Mouse (Mus musculus) adipocyte (in vitro differentiated cells): ENCODE data around the gene Atxn1.
A peak's percentile ranks its signal among the peaks of the same experiment; 100 is the strongest.

Experiments
- DNase-seq: peaks from one replicate; pipeline ENCODE4 v3.0.0-alpha.2; 2016; ENCODE audit warnings: low spot score

Gene Atxn1

GRCm38 (mm10) chr13:45724507-45725259 lies 240.1 kb downstream of the Atxn1 start:
- no peak for DNase-seq

- DNase-seq: no peak
Measured at GRCm38 (mm10) chr13:45722885-45723284, 241.9 kb downstream of the Atxn1 start.

GRCm38 (mm10) chr13:45721621-45722020 lies 243.2 kb downstream of the Atxn1 start:
- peak; percentile 44 for DNase-seq

GRCm38 (mm10) chr13:45718850-45719249 lies 246.0 kb downstream of the Atxn1 start:
- no peak for DNase-seq

DNA sequence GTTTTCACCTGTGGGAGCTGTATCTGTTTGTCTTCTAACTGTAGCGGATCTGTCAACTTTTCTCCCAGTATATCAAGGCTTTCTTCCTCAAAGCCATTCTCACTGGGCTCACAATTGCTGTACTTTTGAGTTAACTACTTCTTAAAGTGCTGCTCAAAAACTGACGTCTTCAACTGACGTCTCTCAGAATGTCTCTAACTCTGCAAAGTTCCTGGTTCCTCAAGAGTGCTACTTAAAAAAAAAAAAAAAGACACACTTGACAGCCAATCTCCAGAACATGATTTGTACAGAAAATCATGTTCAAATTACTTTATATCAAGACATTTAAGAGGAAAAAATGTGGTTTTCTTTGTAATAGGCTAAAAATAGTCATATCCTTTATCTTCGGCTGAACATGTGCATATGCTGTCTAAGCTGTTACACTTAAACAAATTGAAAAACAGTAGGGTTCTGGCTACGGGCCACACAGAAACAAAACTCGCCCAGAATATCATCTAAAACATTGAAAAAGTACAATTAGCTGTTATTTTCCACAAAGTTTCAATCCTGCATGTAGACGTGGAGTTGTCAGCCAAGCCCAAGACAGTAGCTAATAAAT lies 249.1 kb downstream of the Atxn1 start:
- no peak for DNase-seq

DNA sequence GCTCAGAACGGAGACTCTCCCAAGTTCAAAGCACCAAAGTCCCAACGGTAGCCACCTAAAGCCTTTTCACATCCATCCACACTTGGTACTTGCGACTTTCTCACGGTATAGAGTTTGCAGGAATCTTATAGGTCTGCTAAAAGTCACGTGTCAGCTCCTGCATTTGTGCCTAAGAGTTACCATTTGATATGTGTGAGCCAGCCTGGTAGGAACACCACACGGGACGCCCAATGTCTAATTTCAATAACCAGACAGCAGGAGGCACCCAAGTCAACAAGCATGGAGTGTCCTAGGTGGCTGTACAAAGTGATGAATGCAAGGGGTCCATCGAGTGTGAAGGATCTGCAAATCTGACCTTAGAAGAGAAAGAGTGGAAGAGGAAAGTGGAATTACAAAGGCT lies 254.8 kb downstream of the Atxn1 start:
- no peak for DNase-seq

- no peak for DNase-seq
Measured at GRCm38 (mm10) chr13:45709402-45709801, 255.4 kb downstream of the Atxn1 start.

DNA sequence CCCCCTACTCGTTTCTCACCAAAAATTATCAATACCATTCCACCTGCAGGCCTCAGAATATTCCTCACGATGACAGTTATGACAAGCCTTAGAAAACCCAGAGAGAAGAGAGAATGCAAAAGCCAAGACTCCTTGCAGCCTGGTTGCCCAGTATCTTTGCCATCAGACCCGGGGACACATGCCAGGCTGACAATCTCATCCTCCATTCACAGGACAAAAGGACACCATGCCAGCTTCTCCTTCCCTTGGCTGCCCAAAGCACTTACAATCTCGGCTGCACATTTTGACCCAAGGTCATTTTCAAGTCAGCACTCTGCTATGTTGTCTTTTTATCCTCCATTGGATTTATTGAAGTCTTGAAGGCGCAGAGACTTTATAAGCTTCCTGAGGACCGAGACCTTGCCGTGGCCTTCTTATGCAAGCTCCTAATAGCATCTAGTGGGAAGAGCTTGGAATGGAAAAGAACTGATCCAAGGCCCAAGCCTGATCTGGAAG lies 263.5 kb downstream of the Atxn1 start:
- DNase-seq: no peak

GRCm38 (mm10) chr13:45698982-45699381 lies 265.8 kb downstream of the Atxn1 start:
- no peak for DNase-seq

- DNase-seq: no peak
Measured at GRCm38 (mm10) chr13:45696009-45696408, 268.8 kb downstream of the Atxn1 start.

DNA sequence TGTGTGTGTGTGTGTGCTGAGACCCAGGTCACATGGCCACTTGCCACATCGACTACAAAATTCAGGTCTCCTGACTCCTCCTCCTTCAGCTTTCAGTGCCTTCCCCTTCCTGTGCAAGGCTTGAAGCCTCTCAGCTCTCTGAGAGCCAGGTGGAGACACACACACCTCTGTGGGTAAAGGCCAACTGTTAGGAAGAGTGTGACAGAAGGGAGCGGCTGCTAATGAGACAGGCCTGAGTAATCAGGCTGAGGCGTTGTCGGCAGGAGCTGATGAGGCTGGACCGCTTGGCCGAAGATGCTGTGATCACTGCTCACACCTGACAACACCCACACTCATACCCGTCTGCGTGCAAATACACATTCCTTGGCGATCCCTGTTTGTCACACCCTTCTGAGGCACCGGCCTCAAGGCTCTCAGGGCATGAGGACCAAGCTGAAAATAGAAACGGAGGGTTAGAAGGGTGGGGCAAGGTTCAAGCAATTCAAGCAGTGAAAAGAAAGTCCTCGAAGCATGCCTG lies 269.8 kb downstream of the Atxn1 start:
- DNase-seq: no peak

GRCm38 (mm10) chr13:45693953-45694352 lies 270.9 kb downstream of the Atxn1 start:
- no peak for DNase-seq

DNA sequence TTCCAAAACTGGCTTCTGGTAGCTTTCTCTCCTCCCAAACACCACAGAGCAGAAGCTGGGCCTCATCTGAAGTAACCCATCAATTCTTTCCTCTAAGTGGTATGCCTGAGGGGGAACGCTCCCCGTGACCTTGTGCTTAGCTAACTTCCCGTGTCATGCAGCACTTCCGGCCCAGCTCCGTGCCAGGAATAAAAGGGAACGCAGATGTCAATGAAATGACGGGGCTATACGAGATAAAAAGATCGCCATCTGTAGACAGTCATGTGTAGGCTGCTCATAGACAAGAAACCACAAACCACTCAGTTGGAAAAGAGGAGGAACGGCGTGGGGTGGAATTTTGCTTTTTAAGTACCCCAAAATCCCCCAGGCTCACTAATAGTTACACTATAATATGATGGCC lies 271.3 kb downstream of the Atxn1 start:
- DNase-seq: no peak

DNA sequence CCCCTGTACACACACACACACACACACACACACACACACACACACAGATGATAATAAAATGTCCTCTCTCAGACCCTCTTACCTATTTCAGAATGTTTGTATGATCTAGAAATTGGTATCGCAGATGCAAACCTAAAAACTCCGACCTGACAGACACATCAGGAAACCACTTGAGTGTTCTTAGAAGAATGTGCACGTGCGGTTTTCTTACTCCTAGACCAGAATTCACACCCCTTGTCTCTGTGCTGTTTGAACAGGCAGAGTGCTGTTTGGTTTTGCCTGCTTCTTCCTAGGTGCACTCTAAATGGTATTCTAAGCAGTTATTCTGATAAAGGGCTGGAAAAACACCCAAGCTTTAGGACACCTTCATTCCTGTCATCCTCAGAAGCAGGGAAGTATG lies 271.7 kb downstream of the Atxn1 start:
- DNase-seq: no peak

- no peak for DNase-seq
Measured at GRCm38 (mm10) chr13:45692440-45692839, 272.4 kb downstream of the Atxn1 start.

DNA sequence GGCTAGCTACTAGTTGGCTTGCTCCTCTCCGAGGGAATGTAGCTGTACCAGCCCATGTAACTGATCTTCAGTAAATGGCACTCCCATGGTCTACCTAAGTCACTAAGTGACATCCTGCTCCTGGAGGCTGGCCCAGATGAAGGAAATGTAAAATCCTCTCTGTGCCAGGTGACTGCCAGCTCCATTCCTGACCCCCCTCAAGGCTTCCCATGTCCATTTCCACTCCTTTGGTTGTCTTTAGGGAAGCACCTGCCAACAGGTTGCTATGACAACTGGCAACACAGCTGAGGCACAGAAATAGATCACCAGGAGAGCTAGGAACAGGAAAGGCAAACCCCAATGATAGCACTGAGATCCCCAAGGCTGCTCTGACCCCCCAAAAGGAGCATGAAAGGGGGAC lies 274.4 kb downstream of the Atxn1 start:
- DNase-seq: no peak

GRCm38 (mm10) chr13:45688864-45689263 lies 275.9 kb downstream of the Atxn1 start:
- no peak for DNase-seq

GRCm38 (mm10) chr13:45687581-45687980 lies 277.2 kb downstream of the Atxn1 start:
- no peak for DNase-seq

- DNase-seq: no peak
Measured at GRCm38 (mm10) chr13:45686309-45686582, 278.6 kb downstream of the Atxn1 start.

DNA sequence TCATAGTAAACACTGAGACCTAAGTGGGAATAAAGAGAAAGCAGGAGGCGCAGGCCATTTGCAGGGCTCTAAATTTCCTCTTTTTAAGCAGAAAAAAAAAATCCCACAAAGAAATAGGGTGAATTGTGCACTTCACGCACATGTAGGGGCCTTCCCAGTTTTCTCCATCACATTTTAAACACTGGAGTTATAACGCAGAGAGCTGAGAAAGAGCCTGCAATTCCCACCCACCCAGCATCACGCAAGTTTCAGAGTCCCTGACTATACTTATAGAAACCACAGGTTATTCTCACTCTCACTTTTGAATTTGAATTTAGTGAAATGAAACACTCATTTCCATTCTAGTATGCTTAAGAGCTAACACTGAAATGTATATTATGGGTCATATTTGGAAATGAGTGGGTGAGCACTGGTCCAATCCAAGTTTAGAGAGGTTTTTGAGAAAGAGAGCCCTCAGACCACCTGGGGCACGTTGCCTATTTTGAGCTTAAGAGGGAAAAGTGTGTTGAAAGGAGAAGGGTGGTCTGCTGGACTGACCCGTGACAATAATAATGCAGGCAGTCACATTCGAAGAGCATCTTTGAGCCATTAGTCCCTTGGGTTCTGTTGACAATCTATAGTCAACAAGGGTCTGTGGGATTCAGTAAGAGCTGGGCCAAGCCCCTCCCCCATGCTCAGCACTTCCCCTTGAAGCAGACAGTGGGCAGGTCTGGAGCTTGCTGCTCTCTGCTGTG lies 279.1 kb downstream of the Atxn1 start:
- no peak for DNase-seq

DNA sequence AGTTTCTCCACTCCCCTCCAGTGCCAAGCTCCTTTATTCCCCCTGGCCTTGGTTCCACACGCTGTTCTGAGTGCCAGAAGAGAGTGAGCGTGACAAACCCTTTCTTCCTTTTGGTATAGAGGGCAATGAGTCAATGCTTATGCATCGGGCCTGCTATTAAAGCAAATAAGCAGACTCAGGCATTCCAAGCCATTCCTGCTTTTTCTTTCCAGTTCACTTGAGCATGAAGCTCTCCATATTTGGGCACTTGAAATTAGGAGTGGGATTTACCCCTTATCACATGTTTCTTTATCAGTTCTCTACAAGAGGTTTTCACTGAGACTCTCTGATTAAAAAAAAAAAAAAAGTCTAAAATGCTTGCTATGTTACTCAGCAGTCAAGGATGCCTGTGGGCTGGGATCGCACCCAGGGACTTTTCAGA lies 279.9 kb downstream of the Atxn1 start:
- DNase-seq: peak; percentile 61

DNA sequence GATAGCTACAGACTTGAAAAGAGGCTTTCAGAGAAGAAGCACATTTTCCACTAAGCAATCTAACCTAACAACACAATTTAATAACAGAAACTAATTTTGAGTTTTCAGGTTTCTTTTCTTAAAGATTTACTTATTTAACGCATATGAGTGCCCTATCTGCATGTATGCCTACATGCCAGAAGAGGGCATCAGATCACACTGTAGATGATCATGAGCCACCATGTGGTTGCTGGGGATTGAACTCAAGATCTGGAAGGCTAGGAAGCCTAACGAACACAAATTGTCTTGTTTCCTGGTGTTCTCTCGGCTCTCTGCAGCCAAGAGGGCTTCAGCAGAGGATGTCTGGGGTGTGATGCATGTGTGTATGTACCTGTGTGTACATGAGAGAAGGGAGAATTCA lies 280.8 kb downstream of the Atxn1 start:
- DNase-seq: peak; percentile 35

GRCm38 (mm10) chr13:45681196-45681595 lies 283.6 kb downstream of the Atxn1 start:
- no peak for DNase-seq
